Mouse (Mus musculus) MEL (cell line): ENCODE results near the gene Rad51ap1. TPM values are rescaled to one million over a fixed set of nuclear protein-coding genes. Genes with fewer than 3 reads are reported as not detected.

ENCODE experiments used
- DNase-seq: peaks from one replicate; pipeline ENCODE4 v3.0.0; 2011; ENCODE audit warnings: low read depth, low spot score
- H3K27ac ChIP-seq: 2 replicates; pipeline ENCODE4 v1.5.1; 2012; ENCODE audit warnings: low read depth, mild to moderate bottlenecking, control low read depth, low read length, moderate library complexity; ENCODE audit not compliant: control insufficient read depth
- H3K27me3 ChIP-seq, 2 experiments: fragments of 150-350 bp in 1 of 2; sonication (generic) in 1 of 2; 2 replicates each; pipeline ENCODE4 v1.6.1; 2012; ENCODE audit warnings: low read length in 2 of 2, mild to moderate bottlenecking in 2 of 2, improper control_type of control experiment in 1 of 2, moderate library complexity in 1 of 2; ENCODE audit not compliant: insufficient read depth in 2 of 2, control insufficient read depth in 1 of 2
- H3K36me3 ChIP-seq, 2 experiments: 2 replicates each; pipeline ENCODE4 v1.6.1; 2012 to 2014; ENCODE audit warnings: low read length in 2 of 2, improper control_type of control experiment in 1 of 2, inconsistent platforms in 1 of 2, mild to moderate bottlenecking in 1 of 2; ENCODE audit not compliant: insufficient read depth in 2 of 2, control insufficient read depth in 1 of 2
- H3K4me1 ChIP-seq, 2 experiments: fragments of 150-350 bp in 1 of 2; sonication (generic) in 1 of 2; 2 replicates each; pipeline ENCODE4 v1.6.1; 2012; ENCODE audit warnings: low read length in 2 of 2, improper control_type of control experiment in 1 of 2, mild to moderate bottlenecking in 1 of 2; ENCODE audit not compliant: insufficient read depth in 2 of 2, control insufficient read depth in 1 of 2
- H3K4me3 ChIP-seq, 2 experiments: fragments of 150-350 bp in 1 of 2; sonication (generic) in 1 of 2; 2 replicates each; pipeline ENCODE4 v1.5.1; 2012; ENCODE audit warnings: low read depth in 2 of 2, low read length in 2 of 2, mild to moderate bottlenecking in 2 of 2, moderate library complexity in 2 of 2, control low read depth in 1 of 2, improper control_type of control experiment in 1 of 2; ENCODE audit not compliant: control insufficient read depth in 1 of 2, insufficient read depth in 1 of 2
- H3K79me2 ChIP-seq: 2 replicates; pipeline ENCODE4 v1.6.1; 2012; ENCODE audit warnings: mild to moderate bottlenecking, low read length, moderate library complexity; ENCODE audit not compliant: control insufficient read depth, poor library complexity, insufficient read depth
- H3K9ac ChIP-seq: 2 replicates; pipeline ENCODE4 v1.6.1; 2012; ENCODE audit warnings: low read depth, mild to moderate bottlenecking, control low read depth, low read length, moderate library complexity; ENCODE audit not compliant: control insufficient read depth, poor library complexity, severe bottlenecking
- H3K9me3 ChIP-seq: fragments of 150-350 bp; sonication (generic); replicated peaks from 2 replicates; pipeline ENCODE4 v1.6.1; 2012; ENCODE audit warnings: mild to moderate bottlenecking, low read length, improper control_type of control experiment, moderate library complexity; ENCODE audit not compliant: insufficient read depth
- BHLHE40 ChIP-seq: IDR thresholded peaks from 2 replicates; pipeline ENCODE4 v1.6.1; 2012; ENCODE audit warnings: low read depth, mild to moderate bottlenecking, inconsistent platforms, low read length, improper control_type of control experiment, borderline replicate concordance
- CHD1 ChIP-seq: IDR thresholded peaks from 2 replicates; pipeline ENCODE4 v1.6.1; 2012; ENCODE audit warnings: low read depth, mild to moderate bottlenecking, inconsistent platforms, low read length, improper control_type of control experiment
- CTCF ChIP-seq, 3 experiments: IDR thresholded peaks in 2 of 3; conservative IDR thresholded peaks in 1 of 3; 2 replicates each; pipeline ENCODE4 v1.5.1; 2011 to 2012; ENCODE audit warnings: low read length in 3 of 3, low read depth in 2 of 3, mild to moderate bottlenecking in 2 of 3, improper control_type of control experiment in 1 of 3, inconsistent platforms in 1 of 3, mixed read lengths in 1 of 3, moderate library complexity in 1 of 3; ENCODE audit not compliant: control insufficient read depth in 1 of 3, insufficient read depth in 1 of 3, poor library complexity in 1 of 3, severe bottlenecking in 1 of 3
- E2F4 ChIP-seq: IDR thresholded peaks from 2 replicates; pipeline ENCODE4 v1.6.1; 2011; ENCODE audit warnings: low read depth, low read length, improper control_type of control experiment, borderline replicate concordance
- ELF1 ChIP-seq: IDR thresholded peaks from 2 replicates; pipeline ENCODE4 v1.6.1; 2014; ENCODE audit warnings: low read depth, mild to moderate bottlenecking, inconsistent platforms, low read length, improper control_type of control experiment, moderate library complexity
- EP300 ChIP-seq, 2 experiments: IDR thresholded peaks; 2 replicates each; pipeline ENCODE4 v1.6.1; 2011; ENCODE audit warnings: improper control_type of control experiment in 2 of 2, low read length in 2 of 2, low read depth in 1 of 2, mild to moderate bottlenecking in 1 of 2
- GABPA ChIP-seq: IDR thresholded peaks from 2 replicates; pipeline ENCODE4 v1.6.1; 2012; ENCODE audit warnings: low read depth, mild to moderate bottlenecking, inconsistent platforms, low read length, improper control_type of control experiment, moderate library complexity
- GATA1 ChIP-seq: IDR thresholded peaks from 2 replicates; pipeline ENCODE4 v1.6.1; 2011; ENCODE audit warnings: low read depth, low read length, improper control_type of control experiment
- KAT2A ChIP-seq: conservative IDR thresholded peaks from 2 replicates; pipeline ENCODE4 v1.6.1; 2012; ENCODE audit warnings: low read depth, low read length, improper control_type of control experiment, inconsistent platforms
- MYB ChIP-seq: IDR thresholded peaks from 2 replicates; pipeline ENCODE4 v1.6.1; 2011; ENCODE audit warnings: mild to moderate bottlenecking, low read depth, low read length, improper control_type of control experiment
- NELFE ChIP-seq: IDR thresholded peaks from 2 replicates; pipeline ENCODE4 v1.6.1; 2011; ENCODE audit warnings: low read depth, low read length, improper control_type of control experiment
- NRF1 ChIP-seq: IDR thresholded peaks from 2 replicates; pipeline ENCODE4 v1.6.1; 2014; ENCODE audit warnings: low read depth, mild to moderate bottlenecking, inconsistent platforms, low read length, improper control_type of control experiment, moderate library complexity; ENCODE audit not compliant: poor library complexity, insufficient read depth, severe bottlenecking
- POLR2A ChIP-seq, 2 experiments: IDR thresholded peaks; 2 replicates each; pipeline ENCODE4 v1.6.1; 2011 to 2012; ENCODE audit warnings: low read length in 2 of 2, mild to moderate bottlenecking in 2 of 2, control low read depth in 1 of 2, improper control_type of control experiment in 1 of 2, low read depth in 1 of 2, moderate library complexity in 1 of 2; ENCODE audit not compliant: control insufficient read depth in 1 of 2, insufficient read depth in 1 of 2, poor library complexity in 1 of 2
- POLR2AphosphoS2 ChIP-seq: IDR thresholded peaks from 2 replicates; pipeline ENCODE4 v1.6.1; 2011; ENCODE audit warnings: low read length, improper control_type of control experiment
- POLR2AphosphoS5 ChIP-seq: IDR thresholded peaks from 2 replicates; pipeline ENCODE4 v1.6.1; 2012; ENCODE audit warnings: low read depth, borderline replicate concordance, mild to moderate bottlenecking, inconsistent platforms, low read length, moderate library complexity, mixed read lengths
- RCOR1 ChIP-seq: IDR thresholded peaks from 2 replicates; pipeline ENCODE4 v1.6.1; 2012; ENCODE audit warnings: low read depth, mild to moderate bottlenecking, inconsistent platforms, low read length, improper control_type of control experiment
- SIN3A ChIP-seq: IDR thresholded peaks from 2 replicates; pipeline ENCODE4 v1.6.1; 2012; ENCODE audit warnings: low read length, improper control_type of control experiment, inconsistent platforms
- TAL1 ChIP-seq: IDR thresholded peaks from 2 replicates; pipeline ENCODE4 v1.6.1; 2012; ENCODE audit warnings: mild to moderate bottlenecking, inconsistent platforms, low read length, moderate library complexity, mixed read lengths
- TBP ChIP-seq: IDR thresholded peaks from 2 replicates; pipeline ENCODE4 v1.8.0; 2011; ENCODE audit warnings: low read depth, low read length, improper control_type of control experiment
- UBTF ChIP-seq: IDR thresholded peaks from 2 replicates; pipeline ENCODE4 v1.6.1; 2012; ENCODE audit warnings: low read depth, mild to moderate bottlenecking, inconsistent platforms, low read length, improper control_type of control experiment, moderate library complexity, borderline replicate concordance; ENCODE audit not compliant: insufficient read depth
- USF1 ChIP-seq: IDR thresholded peaks from 2 replicates; pipeline ENCODE4 v1.6.1; 2014; ENCODE audit warnings: low read depth, mild to moderate bottlenecking, inconsistent platforms, low read length, improper control_type of control experiment, moderate library complexity
- ZKSCAN1 ChIP-seq: IDR thresholded peaks from 2 replicates; pipeline ENCODE4 v1.6.1; 2012; ENCODE audit warnings: low read depth, mild to moderate bottlenecking, inconsistent platforms, low read length, improper control_type of control experiment, moderate library complexity
- ZMIZ1 ChIP-seq: IDR thresholded peaks from 2 replicates; pipeline ENCODE4 v1.6.1; 2012; ENCODE audit warnings: low read depth, mild to moderate bottlenecking, inconsistent platforms, low read length, improper control_type of control experiment, moderate library complexity
- polyA plus RNA-seq, 2 experiments: library from polyadenylated mRNA; stranded (reverse) in 1 of 2; unstranded in 1 of 2; fragments of >175 nt in 1 of 2; fragments of >200 nt in 1 of 2; gene quantifications; 2 replicates each; pipeline versions ENCODE4 v1.2.1 to v1.2.4; 2012; ENCODE audit warnings: low replicate concordance in 2 of 2, low read depth in 1 of 2; ENCODE audit not compliant: insufficient read length in 2 of 2, insufficient read depth in 1 of 2, missing spikeins in 1 of 2
- total RNA-seq: library from RNA; depleted of rRNA; stranded (reverse); fragments of 300-350 nt; gene quantifications from 2 replicates; pipeline ENCODE4 v1.2.3, GENCODE M21; 2012

The Rad51ap1 gene
- total and polyA plus RNA-seq, 3 experiments, result 55.2 to 108 TPM; not detected in 1

DNA sequence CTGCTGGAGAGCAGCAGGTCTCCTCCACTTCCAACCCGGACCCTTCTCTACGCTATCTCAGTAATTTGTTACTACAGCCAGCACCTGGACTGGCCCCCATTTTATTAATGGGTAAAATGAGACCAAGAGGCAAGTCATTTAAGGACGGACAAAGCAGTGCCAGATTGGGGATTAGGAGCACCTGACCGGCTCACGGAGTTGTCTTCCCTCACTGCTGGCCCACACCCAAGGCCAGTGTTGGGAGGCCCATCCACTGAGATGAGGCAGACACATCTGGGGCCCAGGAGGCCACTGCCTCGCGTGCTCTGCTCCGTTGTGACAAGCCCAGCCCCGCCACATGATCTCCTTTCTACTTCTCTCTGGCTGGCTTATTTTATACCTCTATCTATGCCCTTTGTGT is 24.0 kb upstream of the Rad51ap1 start:
- peaks cover 0 to 3% of the 10 kb centered on the region in 2 experiments; a peak in 2 of 4 replicates for H3K4me1 ChIP-seq
- H3K27ac ChIP-seq, result peak overlapping the region; percentile 57; the same call in 1 of the 2 replicates
- H3K4me3 ChIP-seq, result no peak overlapping the region
- H3K36me3 ChIP-seq, result peaks cover 3 to 8% of the 10 kb centered on the region in 2 experiments
- TF ChIP-seq NRF1 (no peak), POLR2AphosphoS5 (no peak), USF1 (no peak), POLR2A (IDR thresholded peaks at IDR 0.05; ENCODE audit: control insufficient read depth in 1 of 2, insufficient read depth in 1 of 2, low read depth in 1 of 2, low read length in 2 of 2, poor library complexity in 1 of 2) (no peak), CTCF (IDR thresholded peaks at IDR 0.05 in 2 of 3, conservative IDR thresholded peaks at IDR 0.05 in 1 of 3; ENCODE audit: control insufficient read depth in 1 of 3, insufficient read depth in 1 of 3, low read depth in 2 of 3, low read length in 3 of 3, poor library complexity in 1 of 3, severe bottlenecking in 1 of 3) (no peak), KAT2A (no peak), SIN3A (no peak), RCOR1 (no peak)
- DNase-seq, result peak; percentile 13
- H3K9me3 ChIP-seq, result no peaks in the 10 kb centered on the region
- H3K79me2 ChIP-seq, result no peaks in the 10 kb centered on the region
- no peak overlapping the region for H3K9ac ChIP-seq
- H3K27me3 ChIP-seq, result no peaks in the 10 kb centered on the region

- no peak overlapping the region for H3K4me3 ChIP-seq
- H3K27me3 ChIP-seq, result no peaks in the 10 kb centered on the region
- TF ChIP-seq NELFE (no peak), CTCF (IDR thresholded peaks at IDR 0.05 in 2 of 3, conservative IDR thresholded peaks at IDR 0.05 in 1 of 3; ENCODE audit: control insufficient read depth in 1 of 3, insufficient read depth in 1 of 3, low read depth in 2 of 3, low read length in 3 of 3, poor library complexity in 1 of 3, severe bottlenecking in 1 of 3) (no peak), RCOR1 (no peak), GATA1 (peak; percentile 55), POLR2A (IDR thresholded peaks at IDR 0.05; ENCODE audit: control insufficient read depth in 1 of 2, insufficient read depth in 1 of 2, low read depth in 1 of 2, low read length in 2 of 2, poor library complexity in 1 of 2) (no peak), POLR2AphosphoS2 (no peak), MYB (peak; percentile 81), UBTF (no peak), ELF1 (no peak), EP300 (IDR thresholded peaks at IDR 0.05; ENCODE audit: low read depth in 1 of 2, low read length in 2 of 2) (peak; percentile 71 to 83), NRF1 (no peak), BHLHE40 (no peak), CHD1 (no peak), KAT2A (no peak), GABPA (no peak), E2F4 (no peak), TAL1 (peak; percentile 87), TBP (0 out of 2 replicates have a peak, but pooled peaks have one; percentile 28), POLR2AphosphoS5 (no peak), ZKSCAN1 (no peak), ZMIZ1 (no peak)
- H3K36me3 ChIP-seq, result peaks cover 3 to 8% of the 10 kb centered on the region in 2 experiments
- no peaks in the 10 kb centered on the region for H3K9me3 ChIP-seq
- H3K79me2 ChIP-seq, result no peaks in the 10 kb centered on the region
- peak overlapping the region; percentile 30 for H3K9ac ChIP-seq
- peaks cover 0 to 3% of the 10 kb centered on the region in 2 experiments; a peak in 2 of 4 replicates for H3K4me1 ChIP-seq
- DNase-seq, result peak; percentile 58
- peak overlapping the region; percentile 83 for H3K27ac ChIP-seq
Measured at GRCm38 (mm10) chr6:126962709-126963108, 23.3 kb upstream of the Rad51ap1 start.
